Mouse (Mus musculus): Measurements from ENCODE around the gene Ttc33. TPM values are rescaled to one million over a fixed set of nuclear protein-coding genes. Genes with fewer than 3 reads are reported as not detected.

Gene Ttc33
- polyA plus RNA-seq (2015; fragmentation: Nextera tagmentation; extraction: Ambion mirVana): 20.4 and 22.2 TPM in 2 replicates

GRCm38 (mm10) chr15:5185366-5186292 is at the start of gene Ttc33:
Ttc33 (plus strand) TSS chr15:5185525.

GRCm38 (mm10) chr15:5143361-5144020 is 41.8 kb upstream of the Ttc33 start, which contains the start of gene Prkaa1:
Prkaa1 (plus strand) TSS chr15:5143861.

GRCm38 (mm10) chr15:5243959-5244905 is 58.9 kb downstream of the Ttc33 start, which contains the start of gene Ptger4:
Ptger4 (minus strand) TSS chr15:5244187.

Other genes starting within 250 kb of the Ttc33 start
- gene C7, start 121.8 kb upstream of the Ttc33 start, polyA plus RNA-seq (2015; fragmentation: Nextera tagmentation; extraction: Ambion mirVana): 0.05 TPM in 1 of 2 replicates, not detected in the other
- 2.0 and 2.8 TPM in 2 replicates for gene Card6, start 77.0 kb upstream of the Ttc33 start, polyA plus RNA-seq (2015; fragmentation: Nextera tagmentation; extraction: Ambion mirVana)
- gene Rpl37, start 68.9 kb upstream of the Ttc33 start, polyA plus RNA-seq (2015; fragmentation: Nextera tagmentation; extraction: Ambion mirVana): 664 and 691 TPM in 2 replicates
- gene Prkaa1, start 41.7 kb upstream of the Ttc33 start, polyA plus RNA-seq (2015; fragmentation: Nextera tagmentation; extraction: Ambion mirVana): 15.3 TPM in 2 replicates
- 7.2 TPM in 2 replicates for gene Ptger4, start 58.7 kb downstream of the Ttc33 start, polyA plus RNA-seq (2015; fragmentation: Nextera tagmentation; extraction: Ambion mirVana)